Mouse (Mus musculus) lung, postnatal 0 days (tissue): ENCODE results near the gene Tgfb2.

ENCODE experiments used
- CTCF ChIP-seq: IDR thresholded peaks from 2 replicates; pipeline ENCODE4 v1.5.1; 2016; ENCODE audit warnings: antibody characterized with exemption, mild to moderate bottlenecking
- EP300 ChIP-seq: IDR thresholded peaks from 2 replicates; pipeline ENCODE4 v1.6.1; 2016; ENCODE audit warnings: antibody characterized with exemption, mild to moderate bottlenecking, control low read depth

DNA sequence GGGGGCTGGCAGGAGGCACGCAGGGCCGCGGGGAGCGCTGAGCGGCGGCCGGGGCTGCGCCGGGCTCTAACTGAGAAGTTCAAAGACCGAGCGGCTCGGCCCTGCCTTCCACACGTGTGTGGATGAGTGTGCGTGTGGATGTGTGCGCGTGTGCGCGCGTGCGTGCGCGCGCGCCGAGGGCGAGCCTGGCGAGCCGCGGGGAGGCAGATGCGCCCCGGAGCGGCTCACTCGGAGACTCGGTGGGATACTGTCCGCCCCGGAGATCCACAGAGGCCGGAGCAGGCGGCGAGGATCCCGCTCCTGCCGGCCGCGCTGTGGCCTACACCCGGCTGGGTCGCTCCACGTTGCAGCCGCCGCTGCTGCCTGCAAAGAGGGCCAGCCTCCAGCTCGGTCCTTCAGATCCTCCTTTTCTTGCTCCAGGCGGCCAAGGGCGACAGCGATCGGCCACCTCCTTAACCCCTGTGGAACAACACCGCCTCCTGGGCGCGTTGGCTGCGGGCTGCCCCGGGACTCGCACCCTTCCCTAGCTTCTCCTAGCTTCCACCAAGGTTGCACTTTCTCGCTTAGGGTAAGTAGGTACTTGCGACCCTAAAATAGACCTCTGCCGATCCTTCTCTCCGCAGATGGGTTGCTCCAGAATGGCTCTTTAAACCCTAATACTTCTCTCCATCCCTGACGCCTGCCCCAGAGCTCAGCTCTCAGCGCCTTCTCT is 430 bp downstream of the Tgfb2 start:
- TF ChIP-seq CTCF = peak; percentile 49
- no peak for TF ChIP-seq EP300
